Mouse (Mus musculus) Patski (cell line): ENCODE measurements at regions not wholly inside any gene's neighbourhood (a gene's known extent, or its start where the extent isn't known, plus 50 kb on each side); places are given as distances from the start of the nearest gene placed in this dataset.

Source experiments
- ATAC-seq: fragments of 100-300 bp; one replicate; pipeline ENCODE4 v1.8.0; 2021
- CTCF ChIA-PET: fragments of 350-600 bp; sonication (Branson Sonifier 250); formaldehyde crosslinking; loops from one replicate; lab custom pipeline; 2022; ENCODE audit warnings: inconsistent platforms; lab: Charles Lee
- POLR2A ChIA-PET: fragments of 350-600 bp; sonication (Branson Sonifier 250); formaldehyde crosslinking; loops from one replicate; lab custom pipeline; 2022; ENCODE audit warnings: antibody characterized with exemption, inconsistent platforms; lab: Charles Lee
- DNase-seq: peaks from one replicate; pipeline ENCODE4 v3.0.0-alpha.2; 2011; ENCODE audit warnings: low read depth, low spot score
- H3K27me3 ChIP-seq: fragments of 371-371 bp; one replicate; pipeline ENCODE4 v1.5.1; 2021
- CTCF ChIP-seq: fragments of 100-300 bp; IDR thresholded peaks from one replicate; pipeline ENCODE4 v1.5.1; 2021
- in situ Hi-C: fragments of 300-500 bp; cut with MboI; formaldehyde crosslinking; loops from 3 replicates; pipeline ENCODE4 v1.11.1; 2018; ENCODE audit warnings: low pct_unique_long_range_greater_than_20kb, mixed read lengths

DNA sequence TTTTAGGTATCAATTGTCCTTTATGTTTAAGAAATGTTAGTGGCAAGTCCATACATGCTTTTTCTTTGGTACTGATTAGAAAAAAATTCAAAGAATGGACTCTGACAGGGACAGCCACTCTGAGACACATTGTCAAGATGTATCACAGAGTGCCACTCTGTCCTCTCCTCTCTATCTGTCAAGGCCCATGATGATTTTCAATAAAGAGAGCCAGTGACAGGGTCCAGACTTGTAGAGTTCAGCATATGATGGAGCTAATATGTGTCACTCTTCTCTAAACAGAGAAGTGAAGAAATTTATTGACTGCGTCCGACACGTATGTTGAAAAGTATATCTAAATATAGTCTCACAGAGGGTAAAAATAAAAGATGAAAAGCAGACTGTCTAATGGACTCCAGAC is 672.2 kb upstream of the 4930452B06Rik start:
- in situ Hi-C loops, result no loop called here
- ChIA-PET POLR2A (no interaction called here), CTCF (no interaction called here)
- DNase-seq (no peak), ATAC-seq (no peak)
- no peak for TF ChIP-seq CTCF
- peaks cover 3% of the 10 kb centered on the region for H3K27me3 ChIP-seq

DNA sequence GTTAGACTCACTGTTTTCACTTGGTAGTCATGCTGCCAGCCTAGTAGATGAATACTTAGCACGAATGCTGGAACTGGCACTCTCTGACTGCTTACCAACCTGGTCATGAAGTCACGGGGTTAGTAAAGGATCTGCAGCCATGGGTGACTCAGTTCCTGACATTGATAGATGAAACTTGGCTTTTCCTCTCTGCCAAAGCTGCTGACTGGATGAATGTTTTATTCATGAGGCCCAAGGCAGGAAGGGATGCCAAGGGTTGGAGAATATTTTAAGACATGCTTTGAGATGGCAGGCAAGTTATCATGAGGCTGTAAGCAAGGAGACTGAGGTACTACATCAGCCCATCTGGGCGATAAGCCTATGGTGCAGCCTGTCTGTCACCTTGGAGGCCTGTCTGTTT is 671.1 kb upstream of the 4930452B06Rik start:
- DNase-seq (peak; percentile 6), ATAC-seq (peak; percentile 65)
- in situ Hi-C loops, result no loop called here
- POLR2A ChIA-PET, result no interaction called here
- CTCF ChIA-PET, result no interaction called here
- no peak for TF ChIP-seq CTCF
- peaks cover 4% of the 10 kb centered on the region for H3K27me3 ChIP-seq

DNA sequence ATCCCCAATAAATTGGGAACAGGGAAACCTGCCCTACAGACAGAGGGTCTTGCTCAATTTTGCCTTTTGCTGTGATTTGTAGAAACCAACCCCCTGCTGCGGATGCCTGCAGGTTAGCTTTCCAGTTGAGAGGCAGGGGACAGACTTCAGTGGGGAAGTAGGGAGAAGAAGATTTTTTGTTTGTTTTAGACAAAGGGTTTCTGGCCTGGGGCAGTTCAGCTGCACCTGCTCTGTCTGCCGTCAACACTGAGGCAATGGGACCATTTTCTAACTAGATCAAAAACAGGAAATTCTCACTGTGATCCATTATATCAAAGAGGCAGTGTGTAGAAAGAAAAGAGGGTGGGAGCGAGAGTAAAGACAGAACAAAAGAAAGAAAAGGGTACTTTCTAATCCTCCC is 665.6 kb upstream of the 4930452B06Rik start:
- no peak for TF ChIP-seq CTCF
- ChIA-PET CTCF (interaction anchor here (1.5 kb wide), 1 partner anchor 9 kb away, joined by 4 read pairs; no protein-coding TSS in a partner anchor), POLR2A (no interaction called here)
- DNase-seq (no peak), ATAC-seq (no peak)
- peaks cover 4% of the 10 kb centered on the region for H3K27me3 ChIP-seq
- in situ Hi-C loops, result no loop called here

DNA sequence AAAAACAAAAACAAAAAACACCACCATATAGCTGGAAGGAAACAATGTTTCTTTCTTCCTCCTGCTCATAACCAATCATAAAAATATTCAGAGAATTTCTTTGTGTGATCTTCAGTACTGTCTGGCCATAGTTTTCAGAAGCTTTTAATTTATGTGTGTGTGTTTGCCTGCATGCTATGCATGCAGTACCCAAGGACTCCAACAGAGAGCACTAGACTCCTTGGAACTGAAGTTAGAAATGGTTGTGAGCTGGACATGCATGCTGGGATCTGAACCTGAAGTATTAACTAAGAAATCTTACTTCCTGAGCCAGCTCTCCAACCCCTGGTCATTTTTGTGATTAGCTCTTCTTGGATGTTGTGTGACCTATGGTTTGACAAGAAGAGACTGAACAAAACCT is 664.7 kb upstream of the 4930452B06Rik start:
- DNase-seq (no peak), ATAC-seq (no peak)
- CTCF ChIA-PET, result interaction anchor here (1.5 kb wide), 1 partner anchor 10 kb away, joined by 4 read pairs; no protein-coding TSS in a partner anchor
- POLR2A ChIA-PET, result no interaction called here
- TF ChIP-seq CTCF, result peak; percentile 45
- peaks cover 4% of the 10 kb centered on the region for H3K27me3 ChIP-seq
- in situ Hi-C loops, result no loop called here

DNA sequence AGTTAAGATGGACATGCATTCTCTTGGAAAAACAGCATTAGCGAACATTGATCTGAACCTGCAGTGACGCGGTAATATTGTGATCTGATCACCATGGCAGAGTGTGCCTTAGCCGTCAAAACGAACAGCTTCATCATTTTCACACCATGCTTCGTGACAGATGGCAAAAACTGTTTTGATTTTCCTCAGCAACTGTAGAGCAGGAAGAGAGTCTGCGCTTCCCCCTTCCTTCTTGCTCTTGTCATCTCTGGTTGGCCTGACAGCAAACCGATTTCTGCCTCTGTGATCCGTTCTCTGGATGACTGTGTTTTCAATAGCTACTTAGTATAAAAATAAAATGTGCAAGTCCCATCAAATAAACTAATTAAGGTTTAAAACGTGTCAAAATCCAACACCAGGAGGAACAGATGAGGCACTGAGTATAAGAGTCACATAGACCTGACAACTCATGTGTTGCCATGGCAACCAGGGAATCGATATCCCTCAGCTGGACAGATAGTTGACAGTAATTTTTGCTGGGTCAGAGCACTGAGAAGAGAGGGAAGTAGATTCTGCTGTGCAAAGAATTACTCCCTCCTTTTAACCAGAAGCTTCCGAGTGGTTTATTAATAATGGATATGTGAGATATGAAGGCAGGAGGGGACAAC is 663.9 kb upstream of the 4930452B06Rik start:
- POLR2A ChIA-PET, result no interaction called here
- ATAC-seq (no peak), DNase-seq (no peak)
- CTCF ChIA-PET, result interaction anchor here (1.5 kb wide), 1 partner anchor 11 kb away, joined by 4 read pairs; no protein-coding TSS in a partner anchor
- TF ChIP-seq CTCF, result no peak
- H3K27me3 ChIP-seq, result peaks cover 4% of the 10 kb centered on the region
- in situ Hi-C loops, result no loop called here

DNA sequence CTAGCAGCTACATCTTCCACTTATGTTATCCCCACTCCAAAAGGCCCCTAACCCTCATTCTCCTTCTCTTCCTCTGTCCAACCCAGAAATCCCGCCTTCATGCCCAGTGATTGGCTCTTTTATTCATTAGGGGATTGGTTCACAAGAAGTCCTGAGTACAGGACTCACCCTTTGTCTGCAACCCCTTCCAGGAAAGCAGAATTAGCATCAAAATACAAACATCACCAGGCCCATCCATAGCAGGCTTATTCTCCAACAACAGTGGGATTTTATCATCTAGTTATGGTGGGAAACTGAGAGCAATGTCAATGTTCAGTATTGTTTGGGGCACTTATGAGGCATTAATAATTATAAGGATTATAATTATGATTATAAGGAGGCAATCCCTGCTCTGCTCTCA is 661.3 kb upstream of the 4930452B06Rik start:
- POLR2A ChIA-PET, result no interaction called here
- no peaks in the 10 kb centered on the region for H3K27me3 ChIP-seq
- CTCF ChIA-PET, result no interaction called here
- DNase-seq (no peak), ATAC-seq (no peak)
- no peak for TF ChIP-seq CTCF
- in situ Hi-C loops, result no loop called here

DNA sequence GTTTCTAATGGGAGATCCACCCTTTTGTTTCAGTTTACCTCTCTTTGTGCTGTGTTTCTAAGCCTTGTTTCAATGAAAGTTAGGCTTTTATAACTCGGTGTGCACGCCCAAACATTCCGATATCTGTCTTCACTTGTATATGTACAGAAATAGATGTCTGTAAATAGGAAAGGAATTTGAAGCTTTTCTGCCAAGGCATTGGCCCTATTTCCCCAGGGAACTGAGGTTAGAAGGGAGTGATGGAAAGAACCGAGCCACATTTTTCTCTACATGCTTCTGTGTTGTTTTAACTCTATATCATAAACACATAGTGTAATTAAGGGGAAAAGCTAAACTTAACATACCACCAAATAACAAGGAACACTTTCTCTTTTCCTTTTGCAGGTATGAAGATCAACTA is 653.8 kb upstream of the 4930452B06Rik start:
- ChIA-PET CTCF (no interaction called here), POLR2A (no interaction called here)
- DNase-seq (no peak), ATAC-seq (no peak)
- in situ Hi-C loops, result no loop called here
- no peak for TF ChIP-seq CTCF
- H3K27me3 ChIP-seq, result no peaks in the 10 kb centered on the region

DNA sequence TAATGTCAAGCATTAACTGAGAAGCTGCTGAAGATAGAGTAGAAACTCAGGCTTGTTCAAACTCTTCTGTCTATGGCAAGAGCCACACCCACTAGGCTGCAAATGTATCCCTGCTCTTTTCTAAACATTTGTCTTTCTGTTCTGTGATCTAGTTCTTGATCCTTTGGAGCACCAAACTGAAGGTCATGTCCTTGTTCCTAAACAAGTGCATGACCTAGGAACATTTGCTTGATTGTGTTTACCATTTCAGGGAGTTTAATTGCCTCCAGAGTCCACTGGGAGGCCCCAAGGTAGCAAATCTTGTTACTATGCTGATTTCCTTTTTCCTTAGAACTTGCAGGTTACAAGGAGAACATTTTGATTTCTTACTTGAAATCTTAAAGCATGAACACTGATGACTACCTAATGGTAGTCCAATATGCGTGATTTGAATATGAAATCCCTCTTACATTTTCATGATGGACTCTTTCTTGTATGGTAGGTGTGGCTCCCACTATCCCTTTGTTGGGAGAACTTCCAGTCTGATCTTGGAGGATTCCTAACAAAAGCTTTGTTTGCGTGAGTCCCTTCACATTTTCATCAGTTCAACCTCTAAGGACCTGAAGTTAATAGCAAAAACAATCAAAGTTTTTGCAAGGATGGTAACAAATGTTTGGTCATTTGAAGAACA is 652.9 kb upstream of the 4930452B06Rik start:
- H3K27me3 ChIP-seq, result no peaks in the 10 kb centered on the region
- POLR2A ChIA-PET, result no interaction called here
- ATAC-seq, result no peak
- CTCF ChIA-PET, result no interaction called here
- no peak for DNase-seq
- in situ Hi-C loops, result no loop called here
- no peak for TF ChIP-seq CTCF

DNA sequence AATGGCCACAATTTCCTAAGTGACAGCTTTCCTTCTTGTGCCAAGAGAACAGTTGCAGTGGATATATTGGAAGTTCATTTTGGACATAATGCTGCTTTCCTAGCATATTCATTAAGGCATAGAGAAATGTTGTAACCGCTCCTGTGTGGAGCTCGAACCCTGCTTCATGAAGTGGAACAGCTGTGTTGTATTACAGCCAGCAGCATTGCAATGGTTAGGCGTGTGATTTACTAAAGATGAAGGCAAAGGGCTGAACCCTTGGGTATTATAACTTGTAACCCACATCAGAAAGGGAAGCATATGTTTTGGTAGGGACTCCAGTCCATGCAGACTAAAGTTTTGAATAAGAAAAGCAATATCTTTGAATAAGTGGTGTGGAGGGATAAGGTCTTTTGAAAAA is 649.2 kb upstream of the 4930452B06Rik start:
- ATAC-seq (no peak), DNase-seq (no peak)
- H3K27me3 ChIP-seq, result no peaks in the 10 kb centered on the region
- CTCF ChIA-PET, result no interaction called here
- POLR2A ChIA-PET, result no interaction called here
- no peak for TF ChIP-seq CTCF
- in situ Hi-C loops, result no loop called here

DNA sequence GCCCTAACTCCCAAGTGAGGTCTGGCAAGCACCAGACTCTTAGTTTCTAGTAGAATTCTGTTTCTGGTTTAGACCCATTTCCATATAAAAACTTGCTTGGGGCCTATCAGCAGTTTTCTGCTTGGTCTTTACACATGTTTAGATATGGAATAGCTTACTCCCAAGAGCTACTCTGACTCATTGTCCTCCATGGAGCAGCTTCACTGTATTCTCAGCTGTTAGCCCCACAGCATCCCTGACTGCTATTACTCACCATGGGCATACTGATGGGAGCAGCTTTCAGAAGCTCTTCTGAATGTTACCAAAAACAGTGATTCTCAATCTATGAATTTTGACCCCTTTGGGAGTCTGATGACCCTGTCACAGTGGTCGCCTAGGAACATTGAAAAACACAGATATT is 630.1 kb upstream of the 4930452B06Rik start:
- DNase-seq, result no peak
- POLR2A ChIA-PET, result no interaction called here
- CTCF ChIA-PET, result interaction anchor here (0.7 kb wide), 1 partner anchor 14 kb away, joined by 3 read pairs; no protein-coding TSS in a partner anchor
- in situ Hi-C loops, result no loop called here
- no peak for TF ChIP-seq CTCF
- no peaks in the 10 kb centered on the region for H3K27me3 ChIP-seq
- no peak for ATAC-seq

DNA sequence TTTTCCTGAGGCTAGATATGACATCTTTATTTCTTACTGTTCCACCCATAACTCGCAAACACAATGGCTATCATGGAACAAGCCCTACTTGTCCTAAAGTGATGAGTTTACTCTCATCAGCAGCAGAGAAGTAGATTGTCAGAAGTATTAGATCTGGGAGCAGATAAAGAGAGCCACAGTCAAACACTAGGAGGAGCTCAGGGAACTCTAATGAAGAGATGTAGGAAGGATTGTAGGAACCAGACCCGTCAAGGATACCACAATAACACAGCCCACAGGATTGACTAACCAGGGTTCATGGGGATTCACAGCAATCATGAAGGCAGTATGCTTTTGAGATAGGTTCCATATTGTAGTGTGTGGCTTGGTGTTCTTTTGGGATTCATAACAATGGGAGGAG is 628.5 kb upstream of the 4930452B06Rik start:
- ChIA-PET POLR2A (no interaction called here), CTCF (no interaction called here)
- DNase-seq (no peak), ATAC-seq (no peak)
- H3K27me3 ChIP-seq, result no peaks in the 10 kb centered on the region
- no peak for TF ChIP-seq CTCF
- in situ Hi-C loops, result no loop called here
